Mouse (Mus musculus): Measurements from ENCODE around the gene Ms4a6b.

DNA sequence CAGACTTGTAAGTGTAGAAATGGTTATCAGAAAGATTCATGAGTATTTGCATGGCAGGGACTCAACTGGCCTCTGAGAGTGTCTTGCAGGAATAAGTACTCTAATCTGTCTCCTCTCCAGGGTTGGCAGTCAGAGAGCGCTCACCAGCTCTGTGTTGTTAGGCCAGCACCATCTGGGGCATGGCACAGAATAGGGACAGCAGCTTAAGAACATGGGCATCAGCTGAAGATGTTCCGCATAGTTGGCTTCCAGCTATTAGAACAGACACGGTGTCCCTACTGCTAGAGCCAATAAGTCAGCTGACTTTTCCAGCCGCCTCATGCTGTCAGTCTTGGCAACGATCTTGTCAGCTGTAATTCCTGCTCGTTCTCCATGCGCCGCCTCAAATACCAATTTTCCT is 58.7 kb downstream of the Ms4a6b start:
- TF ChIP-seq CTCF (IDR thresholded peaks at IDR 0.05; ENCODE audit: low read depth) (no peak), EP300 (IDR thresholded peaks at IDR 0.05; ENCODE audit: low read depth) (no peak)

Data from heart, postnatal 0 days (tissue).